Mouse (Mus musculus): ENCODE measurements around the gene Cyp2c68. TPM values are rescaled to one million over a fixed set of nuclear protein-coding genes. Genes with fewer than 3 reads are reported as not detected.

The Cyp2c68 gene
- polyA plus RNA-seq (2014; fragmentation: Illumina TruSeq; extraction: RNeasy Lipid Tissue Mini Kit (QIAGEN cat#74804)), result not detected

DNA sequence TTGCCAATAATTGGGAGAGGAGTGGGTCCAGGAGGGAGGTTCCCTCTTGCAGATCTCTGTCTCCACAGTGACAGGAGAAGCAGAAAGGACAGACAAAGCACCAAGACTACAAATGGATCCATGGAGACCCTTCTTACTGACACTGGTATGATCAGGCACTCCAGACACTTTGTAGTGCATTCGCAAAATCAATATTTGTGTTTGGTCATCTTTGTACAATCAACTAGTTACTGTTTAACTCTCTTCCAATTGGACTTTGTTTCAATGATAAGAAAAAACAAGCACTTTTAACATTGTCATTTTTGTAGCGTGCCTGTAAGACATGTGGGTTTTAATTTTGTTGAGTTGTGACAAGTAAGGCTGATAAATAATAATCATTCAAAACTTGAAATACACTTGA lies at the start of gene Cyp2c68:
Cyp2c68 (minus strand) TSS at position 135 of the 400 bp plus-strand sequence.

DNA sequence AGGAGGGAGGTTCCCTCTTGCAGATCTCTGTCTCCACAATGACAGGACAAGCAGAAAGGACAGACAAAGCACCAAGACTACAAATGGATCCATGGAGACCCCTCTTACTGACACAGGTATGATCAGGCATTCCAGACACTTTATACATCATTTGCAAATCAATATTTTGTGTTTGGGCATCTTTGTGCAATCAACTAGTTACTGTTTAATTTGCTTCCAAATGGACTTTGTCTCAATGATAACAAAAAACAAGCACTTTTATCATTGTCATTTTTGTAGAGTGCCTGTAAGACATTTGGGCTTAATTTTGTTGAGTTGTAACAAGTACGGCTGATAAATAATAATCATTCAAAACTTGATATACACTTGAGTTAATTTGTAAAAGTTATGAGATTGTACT lies 91.9 kb downstream of the Cyp2c68 start, which contains the start of gene Cyp2c67:
Cyp2c67 (minus strand) TSS at position 114 of the 400 bp plus-strand sequence.

Other genes with a start within 250 kb of the Cyp2c68 start
- gene Cyp2c39, start 230.2 kb downstream of the Cyp2c68 start, polyA plus RNA-seq (2014; fragmentation: Illumina TruSeq; extraction: RNeasy Lipid Tissue Mini Kit (QIAGEN cat#74804)), result not detected
- not detected for gene Cyp2c67, start 92.0 kb downstream of the Cyp2c68 start, polyA plus RNA-seq (2014; fragmentation: Illumina TruSeq; extraction: RNeasy Lipid Tissue Mini Kit (QIAGEN cat#74804))
- gene Cyp2c40, start 71.8 kb upstream of the Cyp2c68 start, polyA plus RNA-seq (2014; fragmentation: Illumina TruSeq; extraction: RNeasy Lipid Tissue Mini Kit (QIAGEN cat#74804)), result not detected
- not detected for gene Cyp2c69, start 145.7 kb upstream of the Cyp2c68 start, polyA plus RNA-seq (2014; fragmentation: Illumina TruSeq; extraction: RNeasy Lipid Tissue Mini Kit (QIAGEN cat#74804))

Measured in ovary, adult 10 weeks (tissue).